Mouse (Mus musculus): ENCODE results near the gene B4galt4.

- TF ChIP-seq CTCF (IDR thresholded peaks at IDR 0.05; ENCODE audit: low read depth) = no peak
- no peak for TF ChIP-seq EP300 (IDR thresholded peaks at IDR 0.05; ENCODE audit: low read depth)
These were observed 13.6 kb downstream of the B4galt4 start for GRCm38 (mm10) chr16:38755452-38756176.

All from heart, postnatal 0 days (tissue).